Mouse (Mus musculus) E14TG2a.4 (cell line): ENCODE data around the gene Nmnat2.

Source experiments
- H3K27me3 ChIP-seq: 2 replicates; pipeline ENCODE4 v1.6.1; 2014; ENCODE audit warnings: low read length, control low read depth; ENCODE audit not compliant: insufficient read depth
- H3K36me3 ChIP-seq: 2 replicates; pipeline ENCODE4 v1.6.1; 2014; ENCODE audit warnings: low read length, control low read depth; ENCODE audit not compliant: insufficient read depth
- H3K4me1 ChIP-seq: replicated peaks from 2 replicates; pipeline ENCODE4 v1.6.1; 2014; ENCODE audit warnings: low read depth, low read length, control low read depth
- H3K4me3 ChIP-seq: replicated peaks from 2 replicates; pipeline ENCODE4 v1.5.1; 2014; ENCODE audit warnings: mild to moderate bottlenecking, low read length
- H3K9me3 ChIP-seq: 2 replicates; pipeline ENCODE4 v1.6.1; 2014; ENCODE audit warnings: low read length, control low read depth
- CTCF ChIP-seq: conservative IDR thresholded peaks from 2 replicates; pipeline ENCODE4 v1.5.1; 2014; ENCODE audit warnings: low read length
- NANOG ChIP-seq: IDR thresholded peaks from 2 replicates; pipeline ENCODE4 v1.6.1; 2014; ENCODE audit warnings: borderline replicate concordance, low read length, mixed read lengths
- POU5F1 ChIP-seq: IDR thresholded peaks from 2 replicates; pipeline ENCODE4 v1.6.1; 2014; ENCODE audit warnings: low read length, borderline replicate concordance

Gene Nmnat2

DNA sequence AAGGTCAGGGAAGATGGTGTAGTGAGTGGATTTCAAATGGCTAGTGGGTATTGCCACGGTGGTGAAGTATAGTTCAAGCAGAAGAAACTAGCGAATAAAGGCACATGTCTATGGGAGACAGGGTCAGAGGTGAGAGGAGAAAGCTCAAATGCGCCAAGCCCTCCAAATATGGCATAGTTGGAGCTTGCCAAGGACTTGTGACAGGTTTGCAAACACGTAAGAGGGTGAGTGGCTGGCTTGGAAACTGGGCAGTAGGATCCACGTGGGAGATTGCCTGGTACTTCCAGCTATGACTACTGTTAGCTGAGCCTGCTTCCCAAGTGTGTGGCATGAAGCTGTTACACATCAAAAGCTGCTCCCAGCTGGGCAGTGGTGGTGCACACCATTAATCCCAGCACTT lies 96.7 kb downstream of the Nmnat2 start:
- no peak overlapping the region for H3K4me3 ChIP-seq
- H3K36me3 ChIP-seq: no peaks in the 10 kb centered on the region
- TF ChIP-seq POU5F1 (no peak), CTCF (no peak), NANOG (no peak)
- no peaks in the 10 kb centered on the region for H3K9me3 ChIP-seq
- peaks cover 47% of the 10 kb centered on the region for H3K4me1 ChIP-seq
- H3K27me3 ChIP-seq: no peaks in the 10 kb centered on the region

DNA sequence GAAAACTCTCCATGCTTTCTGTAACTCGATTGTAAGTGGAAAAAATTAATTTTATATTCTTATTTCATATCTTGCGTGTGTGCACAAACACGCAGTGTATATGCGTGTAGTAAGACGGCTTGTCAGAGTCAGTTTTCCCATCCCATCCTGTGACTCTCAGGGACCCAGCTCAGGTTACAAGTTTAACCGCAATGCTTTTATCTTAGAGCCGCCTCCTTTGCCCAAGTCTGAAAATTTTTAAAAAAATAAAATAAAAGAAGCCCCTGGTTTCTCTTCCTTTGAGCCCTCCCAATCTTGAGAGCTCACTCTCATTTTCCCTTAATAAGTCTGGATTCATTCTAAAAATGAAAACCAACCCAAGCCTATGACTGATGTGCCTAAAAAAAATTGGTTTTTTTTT lies 98.8 kb downstream of the Nmnat2 start:
- TF ChIP-seq CTCF (no peak), POU5F1 (no peak), NANOG (no peak)
- Histone ChIP-seq H3K36me3 (no peaks in the 10 kb centered on the region), H3K4me3 (no peak overlapping the region), H3K27me3 (no peaks in the 10 kb centered on the region), H3K4me1 (peaks cover 41% of the 10 kb centered on the region), H3K9me3 (no peaks in the 10 kb centered on the region)

DNA sequence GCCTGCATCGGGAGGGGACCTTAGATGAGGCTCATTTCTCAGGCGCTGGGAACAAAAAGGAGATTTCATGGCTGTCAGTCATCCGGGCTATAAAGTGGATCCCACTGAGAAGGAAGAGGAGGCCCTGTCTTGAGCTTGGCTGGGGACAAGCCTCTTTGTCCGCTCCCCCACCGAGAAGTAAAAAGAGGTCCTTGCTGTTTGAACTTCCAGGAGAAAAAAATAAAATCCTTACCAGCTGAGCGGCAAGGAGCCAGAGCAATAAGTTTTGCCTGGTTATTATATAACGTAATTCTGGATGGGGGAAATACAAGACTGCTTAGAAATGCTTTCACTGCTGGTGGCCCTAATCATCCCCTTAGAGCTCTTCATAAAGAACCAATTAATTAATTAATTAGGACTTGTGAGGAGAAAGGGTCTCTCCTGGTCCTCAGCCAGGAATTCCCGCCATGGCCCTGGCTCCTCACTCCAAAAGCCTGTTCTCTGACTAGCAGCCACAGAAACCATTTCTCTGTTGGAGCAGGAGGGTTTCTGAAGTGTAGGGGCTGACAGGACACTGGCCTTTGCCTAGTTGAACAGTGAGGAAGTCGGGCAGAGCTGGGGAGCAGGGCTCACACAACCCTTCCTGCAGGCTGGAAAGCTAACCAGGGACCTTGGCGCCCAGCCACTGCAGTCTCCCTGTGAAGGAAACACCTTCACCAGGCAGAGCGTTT lies 99.5 kb downstream of the Nmnat2 start:
- Histone ChIP-seq H3K4me1 (peaks cover 40% of the 10 kb centered on the region), H3K27me3 (no peaks in the 10 kb centered on the region), H3K9me3 (no peaks in the 10 kb centered on the region), H3K36me3 (no peaks in the 10 kb centered on the region), H3K4me3 (no peak overlapping the region)
- no peak for TF ChIP-seq POU5F1
- no peak for TF ChIP-seq CTCF
- no peak for TF ChIP-seq NANOG

DNA sequence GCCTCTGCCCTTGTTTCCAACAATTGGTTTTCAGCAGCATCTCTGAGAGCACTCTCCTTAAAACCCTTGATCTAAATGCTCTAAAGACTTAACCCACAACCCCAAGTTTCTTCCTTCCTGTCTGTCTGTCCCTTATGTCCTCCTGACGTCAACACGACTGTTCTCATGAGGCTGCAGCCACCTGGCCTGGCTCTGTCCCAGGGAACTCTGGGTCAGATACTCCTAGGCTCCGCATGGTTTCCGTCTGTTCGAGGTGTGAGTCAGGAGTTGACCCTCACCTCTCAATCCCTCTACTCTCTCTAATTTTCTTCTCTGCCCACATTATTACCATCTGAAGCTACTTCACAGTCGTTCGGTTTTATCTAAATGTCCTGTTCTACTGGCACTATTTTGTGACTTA lies 103.5 kb downstream of the Nmnat2 start:
- Histone ChIP-seq H3K4me1 (peaks cover 39% of the 10 kb centered on the region), H3K9me3 (no peaks in the 10 kb centered on the region), H3K27me3 (no peaks in the 10 kb centered on the region), H3K4me3 (no peak overlapping the region), H3K36me3 (no peaks in the 10 kb centered on the region)
- TF ChIP-seq NANOG: no peak
- TF ChIP-seq POU5F1: no peak
- no peak for TF ChIP-seq CTCF

DNA sequence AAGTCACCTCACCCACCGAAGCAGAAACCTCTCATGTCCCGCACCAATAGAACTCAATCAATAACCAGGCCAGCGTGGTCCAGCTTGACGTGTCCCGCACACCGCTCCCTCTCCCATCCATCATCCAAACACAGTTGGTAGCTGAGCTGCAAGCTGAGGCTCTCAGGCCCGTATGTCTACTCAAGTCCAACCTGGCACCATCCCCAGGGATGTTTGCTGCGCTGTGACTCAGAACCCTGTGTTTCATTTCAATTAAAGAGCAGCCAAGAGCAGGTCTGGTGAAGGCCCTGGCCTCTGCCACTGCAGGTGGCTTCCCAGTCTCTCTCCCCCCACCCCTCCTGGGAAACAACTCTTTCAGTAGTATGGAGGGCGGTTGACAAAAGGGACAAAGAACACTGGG lies 104.8 kb downstream of the Nmnat2 start:
- TF ChIP-seq NANOG (no peak), CTCF (no peak), POU5F1 (no peak)
- H3K9me3 ChIP-seq: no peaks in the 10 kb centered on the region
- H3K4me3 ChIP-seq: no peak overlapping the region
- H3K4me1 ChIP-seq: peaks cover 28% of the 10 kb centered on the region
- no peaks in the 10 kb centered on the region for H3K27me3 ChIP-seq
- H3K36me3 ChIP-seq: no peaks in the 10 kb centered on the region

DNA sequence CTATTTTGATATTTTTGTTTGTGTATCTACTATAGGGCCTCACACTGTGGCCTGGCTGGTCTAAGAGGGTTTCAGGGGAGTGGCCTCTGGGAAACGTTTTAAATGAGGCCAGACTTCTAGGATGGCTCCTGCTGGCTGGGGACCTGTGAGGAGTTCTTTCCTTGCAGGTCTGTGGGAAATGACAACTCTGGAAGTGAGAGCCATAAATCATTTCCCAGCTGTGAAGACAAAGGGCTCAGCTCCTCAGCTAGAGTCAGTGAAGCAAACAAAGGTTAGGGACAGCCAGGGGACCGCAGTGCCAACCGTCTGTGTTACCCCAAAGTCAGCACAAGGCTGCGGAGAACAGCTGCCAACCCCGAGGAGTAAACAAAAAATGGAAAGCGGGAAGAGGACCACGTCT lies 107.8 kb downstream of the Nmnat2 start:
- Histone ChIP-seq H3K36me3 (no peaks in the 10 kb centered on the region), H3K4me3 (no peak overlapping the region), H3K4me1 (peaks cover 21% of the 10 kb centered on the region), H3K27me3 (no peaks in the 10 kb centered on the region), H3K9me3 (no peaks in the 10 kb centered on the region)
- TF ChIP-seq NANOG: no peak
- no peak for TF ChIP-seq CTCF
- TF ChIP-seq POU5F1: no peak

DNA sequence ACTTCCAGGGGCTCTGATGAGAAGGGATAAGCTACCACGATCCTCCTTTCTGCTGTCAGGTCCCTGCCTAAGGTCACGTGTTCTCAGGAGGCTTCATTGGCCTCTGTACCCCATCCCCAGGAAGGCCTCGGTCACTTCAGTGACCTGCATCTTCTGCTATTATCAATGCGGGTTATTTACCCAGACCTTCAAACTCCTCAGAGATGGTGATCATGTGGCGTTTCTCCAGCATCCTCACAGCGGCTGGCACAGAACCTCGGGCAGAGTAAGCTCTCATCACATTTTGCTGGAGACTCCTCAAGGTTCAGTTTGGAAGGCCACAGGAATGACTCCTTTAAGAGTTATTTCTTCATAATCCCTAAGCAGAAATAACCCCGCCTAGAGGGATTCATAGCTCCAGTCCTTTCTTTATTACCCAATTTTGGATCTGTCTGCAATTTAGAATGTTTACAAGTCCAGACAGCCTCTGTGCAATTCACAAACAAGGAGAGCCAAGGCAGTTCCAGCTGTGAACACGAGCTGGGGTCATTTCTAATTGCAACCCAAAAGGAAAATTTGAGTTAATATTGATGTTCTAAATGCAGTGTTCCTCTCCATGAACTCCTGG lies 110.1 kb downstream of the Nmnat2 start:
- Histone ChIP-seq H3K36me3 (no peaks in the 10 kb centered on the region), H3K4me1 (peaks cover 13% of the 10 kb centered on the region; the same call in 1 of the 2 replicates), H3K9me3 (no peaks in the 10 kb centered on the region), H3K27me3 (no peaks in the 10 kb centered on the region), H3K4me3 (no peak overlapping the region)
- TF ChIP-seq POU5F1 (no peak), NANOG (no peak), CTCF (no peak)

DNA sequence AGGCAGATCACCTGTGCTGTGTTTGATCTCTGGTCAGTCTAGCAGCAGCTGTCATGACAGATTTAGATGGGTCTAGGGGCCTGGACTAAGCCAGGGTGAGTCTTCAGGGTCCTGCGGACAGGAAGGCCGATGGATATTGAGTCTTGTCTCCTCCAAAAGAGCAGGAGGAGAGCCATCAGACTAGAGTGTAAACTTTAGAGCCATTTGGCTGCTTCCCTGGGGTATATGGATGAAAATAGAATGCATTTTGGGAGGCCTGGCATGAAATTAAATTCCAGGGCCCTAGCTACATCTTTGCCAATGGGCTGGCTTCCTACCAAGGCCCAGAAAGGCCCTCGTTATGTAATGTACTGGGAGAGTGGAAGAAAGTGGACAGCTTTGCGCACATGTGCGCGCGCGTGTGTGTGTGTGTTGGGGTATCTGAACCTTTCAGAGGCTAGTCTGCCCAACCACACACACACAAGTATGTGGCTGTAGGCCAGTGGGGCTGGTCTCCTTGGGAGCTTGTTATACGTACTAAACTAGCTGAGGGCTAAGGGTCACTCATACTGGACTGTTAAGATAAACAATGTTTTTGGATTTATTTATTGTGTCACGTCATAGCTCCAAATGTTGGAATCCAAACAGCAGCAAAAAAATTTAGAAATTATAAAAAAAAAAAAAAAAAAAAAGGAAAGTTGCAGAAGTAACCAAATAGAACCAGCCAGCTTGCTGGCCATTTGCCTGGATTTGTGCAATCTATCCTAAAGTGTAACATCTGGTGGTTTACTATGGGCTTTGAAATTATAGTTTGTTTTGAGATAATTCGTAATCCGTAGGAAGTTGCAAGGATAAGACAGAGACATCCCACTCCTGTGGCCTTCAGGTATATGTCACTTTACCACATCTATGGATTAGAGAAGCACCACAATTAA lies 110.9 kb downstream of the Nmnat2 start:
- no peaks in the 10 kb centered on the region for H3K9me3 ChIP-seq
- TF ChIP-seq CTCF (no peak), NANOG (no peak), POU5F1 (no peak)
- H3K27me3 ChIP-seq: no peaks in the 10 kb centered on the region
- peaks cover 13% of the 10 kb centered on the region; the same call in 1 of the 2 replicates for H3K4me1 ChIP-seq
- H3K4me3 ChIP-seq: no peak overlapping the region
- H3K36me3 ChIP-seq: no peaks in the 10 kb centered on the region
